9 mouse cellular contexts compared by ENCODE assay signal in genomic region chr2:167851216-167851896, GRCm38 (mm10).
A peak's percentile ranks its signal among the peaks of the same experiment; 100 is the strongest.
DNase-seq lines count a peak whose midpoint lies in the region; ATAC-seq lines count a peak whose summit lies in the region.
"Had no signal": no experiment of that assay in that cellular context is flagged by ENCODE, and none has a peak within 500 bp of the region (broad histone marks: within the 10 kb centered on the region; RNA-seq: fewer than 3 reads in every experiment).

No protein-coding gene starts in this region.

- no peaks in the 10 kb centered on the region for H3K9me3 ChIP-seq in forebrain, embryonic 10.5 days
- H3K9me3 ChIP-seq in forebrain, embryonic 14.5 days (replicated peaks; ENCODE audit: control insufficient read depth, low read length) = no peaks in the 10 kb centered on the region
- no peaks in the 10 kb centered on the region for H3K9me3 ChIP-seq in kidney, embryonic 16.5 days (ENCODE audit: low read length)
- H3K9me3 ChIP-seq in megakaryocyte, embryonic 14.5 days = 0 out of 2 replicates have a peak, but pooled peaks cover 4% of the 10 kb centered on the region

- no peak overlapping the region for H3K9ac ChIP-seq in forebrain, embryonic 14.5 days (ENCODE audit: low read length)
- H3K9ac ChIP-seq in kidney, embryonic 16.5 days (replicated peaks; ENCODE audit: low read length) = 0 out of 2 replicates have a peak overlapping the region, but pooled peaks have one; percentile 25
- H3K9ac ChIP-seq: liver, embryonic 14.5 days had no signal

- H3K27me3 ChIP-seq in forebrain, embryonic 10.5 days (ENCODE audit: poor library complexity, severe bottlenecking) = no peaks in the 10 kb centered on the region
- H3K27me3 ChIP-seq in forebrain, embryonic 14.5 days (replicated peaks; ENCODE audit: control insufficient read depth, insufficient read depth, low read length) = no peaks in the 10 kb centered on the region
- no peaks in the 10 kb centered on the region for H3K27me3 ChIP-seq in kidney, embryonic 16.5 days (ENCODE audit: insufficient read depth, low read length)
- H3K27me3 ChIP-seq in megakaryocyte, embryonic 14.5 days (replicated peaks) = peaks cover 95% of the 10 kb centered on the region

- 27% methylated on average over 11 of the region's 11 CpGs for WGBS in forebrain, embryonic 10.5 days
- 35% methylated on average over 11 of the region's 11 CpGs for WGBS in forebrain, embryonic 14.5 days
- 16% methylated on average over 11 of the region's 11 CpGs for WGBS in kidney, embryonic 16.5 days

- DNase-seq in forebrain, embryonic 10.5 days (ENCODE audit: extremely low spot score, low spot score) = no peak
- DNase-seq in forebrain, embryonic 14.5 days (ENCODE audit: low spot score) = no peak
- DNase-seq in heart, adult 18-20 months = peak; percentile 82 to 93
- no peak for DNase-seq in urinary bladder, adult 18-20 months (ENCODE audit: low spot score in 2 of 2)
- no peak for DNase-seq in cerebellum, adult 9-10 months

- no peak overlapping the region for H3K4me2 ChIP-seq in forebrain, embryonic 14.5 days (ENCODE audit: low read length)
- H3K4me2 ChIP-seq in kidney, embryonic 16.5 days (replicated peaks; ENCODE audit: low read depth, low read length) = no peak overlapping the region

- H3K36me3 ChIP-seq in forebrain, embryonic 10.5 days (replicated peaks) = no peaks in the 10 kb centered on the region
- no peaks in the 10 kb centered on the region for H3K36me3 ChIP-seq in forebrain, embryonic 14.5 days (ENCODE audit: control insufficient read depth, insufficient read depth, low read length)
- H3K36me3 ChIP-seq in kidney, embryonic 16.5 days (ENCODE audit: insufficient read depth, low read length) = no peaks in the 10 kb centered on the region
- peaks cover 3% of the 10 kb centered on the region for H3K36me3 ChIP-seq in megakaryocyte, embryonic 14.5 days (replicated peaks; ENCODE audit: low read length)

- H3K27ac ChIP-seq in forebrain, embryonic 10.5 days = peak overlapping the region; percentile 62
- no peak overlapping the region for H3K27ac ChIP-seq in forebrain, embryonic 14.5 days (ENCODE audit: low read depth, low read length)
- peak overlapping the region; percentile 40 for H3K27ac ChIP-seq in kidney, embryonic 16.5 days (ENCODE audit: low read length)
- H3K27ac ChIP-seq: liver, embryonic 14.5 days had no signal

- H3K4me1 ChIP-seq in forebrain, embryonic 10.5 days = peaks cover 50% of the 10 kb centered on the region
- no peaks in the 10 kb centered on the region for H3K4me1 ChIP-seq in forebrain, embryonic 14.5 days (ENCODE audit: control insufficient read depth, insufficient read depth, low read length)
- peaks cover 35% of the 10 kb centered on the region for H3K4me1 ChIP-seq in kidney, embryonic 16.5 days (ENCODE audit: insufficient read depth, low read length)
- H3K4me1 ChIP-seq in megakaryocyte, embryonic 14.5 days = peaks cover 93% of the 10 kb centered on the region

- no peak for ATAC-seq in forebrain, embryonic 14.5 days
- ATAC-seq in kidney, embryonic 16.5 days (ENCODE audit: low FRiP score, low TSS enrichment) = peak; percentile 46
- no peak for ATAC-seq in monocyte, adult 5-6 weeks (replicated peaks; ENCODE audit: insufficient number of reproducible peaks, low FRiP score, low TSS enrichment, poor library complexity, severe bottlenecking)

- H3K4me3 ChIP-seq in forebrain, embryonic 10.5 days = no peak overlapping the region
- no peak overlapping the region for H3K4me3 ChIP-seq in forebrain, embryonic 14.5 days (ENCODE audit: low read depth, low read length)
- no peak overlapping the region for H3K4me3 ChIP-seq in kidney, embryonic 16.5 days (ENCODE audit: low read length)
- peak overlapping the region; percentile 81 for H3K4me3 ChIP-seq in megakaryocyte, embryonic 14.5 days (replicated peaks)

Comparison
In these comparisons a context has a peak if more than half of its experiments do, and no peak if none do; other contexts are left out.
1. DNase-seq: peak in heart, adult 18-20 months (2 of 2); none in forebrain, embryonic 10.5 days (single experiment), forebrain, embryonic 14.5 days (single experiment), urinary bladder, adult 18-20 months (0 of 2) and cerebellum, adult 9-10 months (single experiment).